Mouse (Mus musculus) activated CD4-positive, CD25-positive, alpha-beta regulatory T cell, adult 4 months (primary cell): ENCODE measurements around the gene Mat2a. TPM values are rescaled to one million over a fixed set of nuclear protein-coding genes. Genes with fewer than 3 reads are reported as not detected.
A peak's percentile ranks its signal among the peaks of the same experiment; 100 is the strongest.
"Not testable (repeated sequence)": the region's sequence is repeated elsewhere in the genome, so short reads cannot be mapped to it uniquely, and the experiment has no call there.

ENCODE experiments used
- ATAC-seq: one replicate; pipeline ENCODE4 v1.8.0; 2017
- polyA plus RNA-seq, 2 experiments: library from polyadenylated mRNA; unstranded; fragments of 100-300 nt; shearing (Covaris generic); gene quantifications; one replicate each; pipeline ENCODE4 v1.2.1; 2017

Mat2a gene
- polyA plus RNA-seq, result 100 to 1,000 TPM; 194 to 225 TPM

DNA sequence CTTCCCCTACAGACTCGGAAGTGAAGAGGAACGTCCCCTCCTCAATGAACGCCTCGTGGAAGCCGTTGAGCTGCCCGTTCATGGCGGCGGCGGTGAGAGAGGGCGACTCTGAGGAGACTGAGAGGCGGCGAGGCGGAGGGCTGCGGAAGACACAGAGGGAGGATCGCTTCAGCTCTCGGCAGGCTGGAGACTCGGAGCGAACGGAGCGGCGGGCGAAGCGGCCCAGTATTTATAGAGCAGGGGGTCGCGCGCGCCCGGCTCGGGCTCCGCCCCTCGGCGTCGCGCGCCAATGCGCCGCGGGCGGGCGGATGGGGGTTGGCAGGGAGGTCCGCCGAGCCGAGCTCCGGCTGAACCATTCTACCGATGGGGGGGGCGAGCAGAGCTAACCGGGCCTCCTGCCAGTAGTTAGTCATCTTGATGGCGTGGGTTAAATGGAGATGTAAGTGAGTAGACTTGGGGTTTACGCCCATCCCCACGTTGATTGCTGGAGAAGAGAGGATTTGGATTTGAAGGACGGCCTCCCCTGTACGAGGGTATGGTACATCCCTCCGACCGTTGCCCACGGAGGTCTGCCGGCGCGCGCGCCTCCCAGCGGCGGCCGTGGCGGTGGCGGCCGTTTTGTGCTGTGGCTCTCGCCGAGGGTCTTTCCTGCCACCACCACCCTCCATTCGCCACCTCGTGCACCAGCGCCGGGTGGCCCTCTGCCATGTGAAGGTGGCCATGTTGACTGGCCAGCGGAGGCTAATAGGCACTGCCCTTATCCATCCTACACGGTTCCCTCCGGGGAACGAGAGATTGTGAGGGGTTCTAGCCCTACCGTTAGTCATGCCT lies at the start of gene Mat2a:
Mat2a (minus strand) TSS at position 204 of the 831 bp plus-strand sequence.
- peak; percentile 71 for ATAC-seq

DNA sequence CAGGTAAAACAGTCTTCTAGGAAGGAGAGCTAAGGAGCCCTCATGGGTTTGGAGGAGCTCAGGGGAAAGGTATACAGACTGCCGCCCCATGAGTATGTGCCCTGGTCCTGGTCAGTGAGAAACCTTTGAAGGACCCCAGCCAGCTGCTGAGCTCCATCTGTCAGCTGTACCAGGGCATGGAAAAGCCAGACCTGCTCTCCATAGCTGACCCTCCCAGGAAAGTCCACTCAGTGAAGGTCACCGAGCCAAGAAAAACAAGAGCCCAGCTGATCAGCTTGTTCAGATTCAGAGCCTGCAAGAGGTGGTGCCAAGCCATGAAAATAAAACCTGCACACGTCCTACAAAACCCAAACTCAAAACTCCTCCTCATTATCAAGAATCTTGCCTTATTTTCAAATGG lies 49.5 kb upstream of the Mat2a start:
- no peak for ATAC-seq

DNA sequence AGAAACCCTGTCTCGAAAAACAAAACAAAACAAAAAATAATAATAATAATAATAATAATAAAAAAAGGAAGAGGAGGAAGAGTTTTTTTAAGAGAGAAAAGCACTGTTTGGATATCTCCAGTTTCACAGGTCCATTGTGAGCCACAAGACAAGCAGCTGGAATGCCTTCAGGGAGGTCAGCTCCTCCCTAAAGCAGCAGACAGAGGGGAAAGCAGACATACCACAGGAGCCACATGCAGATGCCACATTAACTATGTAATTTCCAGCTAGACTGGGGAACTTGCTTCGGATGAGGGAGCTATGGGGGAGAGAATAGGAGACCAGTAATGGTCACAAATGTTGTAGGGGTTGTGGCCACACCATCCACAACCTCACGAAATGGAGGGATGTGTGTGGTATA lies 47.9 kb upstream of the Mat2a start:
- no peak for ATAC-seq

DNA sequence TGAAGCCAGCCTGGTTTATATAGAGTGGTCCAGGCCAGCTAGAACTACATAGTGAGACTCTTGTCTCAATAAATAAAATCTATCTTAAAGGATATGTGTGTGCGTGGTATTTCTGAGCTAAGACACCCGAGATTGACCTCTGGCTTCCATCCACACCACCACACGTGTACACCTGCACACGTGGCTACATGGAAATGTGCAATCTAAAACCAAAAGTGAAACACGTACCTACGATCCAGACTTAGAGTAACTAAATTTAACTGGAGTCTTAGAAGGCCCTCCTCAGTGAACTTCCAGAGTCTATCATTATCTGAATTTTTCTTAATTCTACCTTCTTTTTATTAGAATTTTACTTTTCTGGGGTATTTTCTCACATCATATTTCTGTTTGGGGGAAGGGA lies 46.9 kb upstream of the Mat2a start:
- peak; percentile 57 for ATAC-seq

DNA sequence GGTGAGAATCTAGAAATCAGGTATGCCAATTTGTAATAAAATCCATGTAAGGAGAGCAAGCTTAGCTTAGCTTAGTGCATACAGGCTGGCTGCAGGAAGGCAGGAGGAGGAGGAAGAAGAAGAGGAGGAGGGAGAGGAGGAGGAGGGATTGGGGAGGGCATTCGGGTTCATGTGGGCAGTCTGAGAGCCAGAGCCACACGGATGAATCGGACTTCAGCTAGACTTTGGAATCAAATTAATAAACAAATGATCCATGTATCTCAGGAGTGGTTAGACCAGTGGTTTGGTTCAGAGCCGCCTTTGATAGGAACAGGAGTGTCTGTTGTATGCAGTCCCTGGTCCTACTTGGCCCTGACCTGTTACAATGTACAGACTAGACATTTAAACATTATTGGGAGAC lies 45.5 kb upstream of the Mat2a start:
- no peak for ATAC-seq

DNA sequence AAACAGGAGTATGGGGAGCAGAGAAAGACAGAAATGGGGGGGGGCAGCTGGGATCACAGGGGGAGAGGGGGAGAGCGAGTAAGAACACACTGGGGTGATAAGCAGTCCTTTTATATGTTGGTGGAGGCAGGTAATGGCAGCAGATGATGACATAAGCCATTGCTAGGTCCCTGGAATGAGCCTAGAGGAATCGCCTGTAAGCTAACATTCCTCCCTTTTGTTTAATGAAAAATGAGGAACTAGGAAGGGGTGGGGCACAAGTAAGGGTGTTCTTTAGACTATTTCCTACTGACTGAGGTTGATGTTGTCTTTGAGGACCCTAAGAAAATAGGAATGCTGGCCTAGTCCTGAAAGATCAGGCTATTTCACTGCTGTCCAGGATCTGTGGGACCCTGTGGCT lies 42.8 kb upstream of the Mat2a start:
- ATAC-seq, result no peak

DNA sequence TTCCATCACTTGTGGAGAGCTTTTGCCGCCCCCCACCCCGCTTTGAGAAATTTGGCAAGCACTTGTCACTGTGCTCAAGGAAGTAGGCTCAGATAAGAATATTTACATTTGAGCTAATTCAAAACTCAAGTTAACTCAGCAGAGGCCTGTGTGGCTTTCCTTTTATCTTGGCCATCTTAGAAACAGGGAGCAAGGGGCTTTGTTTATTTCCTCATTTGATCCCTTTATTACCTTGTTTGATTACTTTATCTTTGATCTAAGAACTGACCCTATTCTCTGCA lies 41.0 kb upstream of the Mat2a start:
- no peak for ATAC-seq

DNA sequence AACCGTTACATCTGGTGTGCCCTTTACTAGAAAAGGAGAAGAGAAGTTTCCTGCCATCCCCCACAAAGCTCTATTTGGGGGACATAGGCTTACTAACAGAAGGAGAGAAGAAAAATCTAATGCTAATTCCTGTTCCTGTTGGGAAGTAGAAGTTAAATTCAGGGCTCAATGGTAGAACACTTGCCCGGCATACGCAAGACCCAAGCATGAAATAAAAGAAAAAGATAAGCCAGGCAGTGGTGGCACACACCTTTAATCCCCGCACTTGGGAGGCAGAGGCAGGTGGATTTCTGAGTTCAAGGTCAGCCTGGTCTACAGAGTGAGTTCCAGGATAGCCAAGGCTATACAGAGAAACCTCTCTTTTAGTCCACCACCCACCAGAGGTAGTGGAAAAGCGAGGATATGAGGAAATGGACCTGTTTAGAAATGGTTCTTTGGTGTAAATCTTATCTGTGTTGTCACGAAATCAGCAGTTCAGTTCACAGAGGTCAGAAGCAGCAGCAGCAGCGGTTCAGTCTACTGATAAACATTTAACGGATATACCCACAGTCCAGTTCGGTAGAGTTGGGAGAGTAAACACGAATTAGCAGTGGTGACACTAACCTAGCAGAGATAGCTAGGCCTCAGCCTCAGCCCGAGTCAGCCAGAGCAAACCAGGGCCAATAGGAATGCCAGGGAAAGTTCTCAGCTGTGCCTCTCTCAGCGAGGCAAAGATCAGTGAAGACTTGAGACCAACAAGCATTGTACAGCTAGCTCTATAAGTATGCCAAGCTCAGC lies 40.5 kb upstream of the Mat2a start:
- ATAC-seq, result no peak

DNA sequence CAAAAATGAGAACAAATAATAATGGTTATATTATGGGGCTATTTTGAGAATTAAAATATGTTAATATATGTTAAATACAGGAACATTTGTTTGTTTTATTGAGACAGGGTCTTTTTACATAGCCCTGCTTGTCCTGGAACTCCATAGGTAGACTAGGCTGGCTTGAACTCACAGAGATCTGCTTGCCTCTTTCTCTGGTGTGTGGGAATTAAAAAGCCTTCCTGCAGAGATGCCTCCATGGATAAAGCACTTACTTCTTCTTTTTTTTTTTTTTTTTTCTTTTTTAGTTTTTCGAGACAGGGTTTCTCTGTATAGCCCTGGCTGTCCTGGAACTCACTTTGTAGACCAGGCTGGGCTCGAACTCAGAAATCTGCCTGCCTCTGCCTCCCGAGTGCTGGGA lies 39.3 kb upstream of the Mat2a start:
- ATAC-seq, result not testable (repeated sequence)

DNA sequence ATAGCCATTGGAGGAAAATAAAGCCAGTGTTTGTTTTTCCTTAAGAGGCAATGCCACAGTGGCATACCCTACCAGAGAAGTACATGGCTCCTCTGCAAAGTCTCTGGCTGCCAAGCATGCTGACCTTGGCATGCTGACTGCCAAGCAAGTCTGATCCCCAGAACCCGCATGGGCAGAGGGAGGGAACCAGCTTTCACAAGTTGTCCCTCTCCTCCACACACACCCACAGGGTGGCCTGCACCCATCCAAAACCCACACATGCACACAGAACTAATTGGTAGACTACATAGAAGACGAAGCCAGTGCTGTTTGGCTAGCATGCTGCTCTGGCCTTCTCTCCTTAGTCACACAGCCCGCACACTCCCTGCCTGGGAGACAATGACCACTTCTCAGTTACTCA lies 38.3 kb upstream of the Mat2a start:
- ATAC-seq, result no peak

DNA sequence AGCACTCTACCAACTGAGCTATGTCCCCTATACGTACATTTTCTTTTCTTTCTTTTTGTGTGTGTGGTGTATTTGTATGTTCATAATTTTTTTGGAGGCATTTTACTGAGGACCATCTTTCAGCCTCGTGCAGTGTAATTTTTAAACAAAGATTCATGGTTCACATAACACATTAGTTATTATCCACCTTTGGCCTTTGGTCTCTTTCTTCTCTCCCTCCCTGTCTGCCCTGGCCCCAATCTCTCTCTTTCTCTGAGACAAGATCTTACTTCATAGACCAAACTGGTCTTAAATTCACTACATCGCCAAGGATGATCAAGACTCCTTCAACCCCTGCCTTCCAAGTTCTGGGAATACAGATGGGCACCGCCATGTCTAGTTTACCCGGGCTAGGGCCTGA lies 37.5 kb upstream of the Mat2a start:
- ATAC-seq, result no peak

DNA sequence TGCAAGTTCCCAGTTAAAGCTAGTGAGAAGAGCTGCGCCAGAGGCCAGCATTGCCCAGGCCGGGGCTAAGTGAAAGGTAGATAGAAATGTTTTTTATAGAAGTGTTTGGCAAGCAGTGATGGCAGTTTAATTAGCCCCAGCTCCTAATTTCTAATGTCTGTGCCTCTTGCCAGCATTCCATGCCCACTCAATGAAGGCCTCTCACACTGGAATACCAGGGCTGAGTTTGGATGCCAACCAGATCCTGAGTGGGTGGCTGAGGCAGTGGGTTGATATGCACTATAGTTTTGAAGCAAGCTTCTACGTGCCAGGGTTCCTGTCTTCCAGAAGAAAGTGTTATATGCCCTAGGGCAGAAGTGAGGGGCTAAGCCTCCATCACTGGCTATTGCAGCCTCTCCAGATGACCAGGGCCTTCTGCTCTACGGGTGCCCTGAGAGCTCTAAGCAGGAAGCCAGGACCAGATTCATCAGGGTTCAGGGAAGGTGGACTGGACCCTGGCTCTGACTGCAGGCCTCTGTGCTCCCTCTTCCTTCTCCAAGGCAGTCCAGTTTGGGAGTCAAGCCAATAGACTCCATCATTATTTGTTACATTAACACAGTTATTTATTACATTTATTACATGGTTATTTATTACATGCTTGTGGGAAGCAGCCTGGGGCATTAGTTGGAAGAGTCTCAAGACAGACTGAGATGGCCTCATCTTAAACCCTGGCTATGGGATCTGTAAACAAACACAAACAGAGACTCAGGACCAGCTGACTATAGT lies 36.0 kb upstream of the Mat2a start:
- no peak for ATAC-seq

DNA sequence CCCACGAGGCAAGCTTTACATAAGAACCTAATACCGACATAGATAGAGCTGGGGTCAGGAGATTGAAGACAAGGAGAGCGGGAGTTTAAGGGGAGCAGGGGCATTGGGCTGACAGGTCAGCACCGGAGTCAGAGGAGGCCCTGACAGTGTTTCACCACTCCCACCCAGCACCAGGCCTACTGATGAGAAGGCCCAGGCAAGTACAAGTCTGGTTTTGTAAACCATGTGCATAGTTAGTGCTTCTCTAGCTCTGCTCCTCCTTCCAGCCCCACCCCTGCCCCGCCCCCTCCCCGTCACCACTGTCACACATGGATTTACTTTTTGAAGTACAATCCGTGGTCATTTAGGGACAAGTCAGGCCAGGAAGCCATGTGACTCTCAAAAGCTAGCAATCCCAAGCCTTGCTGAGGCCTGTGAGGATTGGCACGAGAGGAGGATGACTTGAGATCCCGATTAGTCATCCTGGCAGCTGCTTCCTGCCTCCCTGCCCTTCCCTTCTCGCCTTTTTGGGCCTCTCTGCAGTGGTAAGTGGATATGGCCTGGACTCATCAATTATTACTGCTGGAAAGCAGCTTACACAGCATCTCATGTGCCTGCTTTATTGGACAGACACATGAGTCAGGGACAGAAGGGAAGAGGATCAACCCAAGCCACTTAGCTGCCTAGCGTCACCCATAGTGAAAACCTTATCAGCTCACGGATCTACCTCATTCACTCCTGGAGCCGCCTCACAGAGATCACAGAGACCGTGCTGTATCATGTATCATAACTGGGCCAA lies 34.1 kb upstream of the Mat2a start:
- no peak for ATAC-seq

DNA sequence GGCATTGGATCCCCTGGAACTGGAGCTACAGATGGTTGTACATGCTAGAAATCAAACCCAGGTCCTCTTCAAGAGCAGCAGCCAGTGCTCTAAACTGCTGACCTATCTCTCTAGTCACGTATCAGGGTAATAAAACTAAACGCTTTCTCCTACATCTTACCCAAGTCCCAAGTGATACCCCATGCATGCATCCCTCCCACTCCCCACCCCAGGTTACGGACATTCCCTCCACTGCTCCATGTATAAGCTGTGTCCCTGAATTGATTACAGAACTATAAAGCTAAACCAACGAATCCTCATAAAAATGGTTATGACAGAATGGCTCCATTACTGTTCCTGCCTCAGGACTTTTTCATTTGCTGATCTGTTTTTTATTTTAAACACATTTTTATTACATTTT lies 26.8 kb upstream of the Mat2a start:
- ATAC-seq, result no peak

DNA sequence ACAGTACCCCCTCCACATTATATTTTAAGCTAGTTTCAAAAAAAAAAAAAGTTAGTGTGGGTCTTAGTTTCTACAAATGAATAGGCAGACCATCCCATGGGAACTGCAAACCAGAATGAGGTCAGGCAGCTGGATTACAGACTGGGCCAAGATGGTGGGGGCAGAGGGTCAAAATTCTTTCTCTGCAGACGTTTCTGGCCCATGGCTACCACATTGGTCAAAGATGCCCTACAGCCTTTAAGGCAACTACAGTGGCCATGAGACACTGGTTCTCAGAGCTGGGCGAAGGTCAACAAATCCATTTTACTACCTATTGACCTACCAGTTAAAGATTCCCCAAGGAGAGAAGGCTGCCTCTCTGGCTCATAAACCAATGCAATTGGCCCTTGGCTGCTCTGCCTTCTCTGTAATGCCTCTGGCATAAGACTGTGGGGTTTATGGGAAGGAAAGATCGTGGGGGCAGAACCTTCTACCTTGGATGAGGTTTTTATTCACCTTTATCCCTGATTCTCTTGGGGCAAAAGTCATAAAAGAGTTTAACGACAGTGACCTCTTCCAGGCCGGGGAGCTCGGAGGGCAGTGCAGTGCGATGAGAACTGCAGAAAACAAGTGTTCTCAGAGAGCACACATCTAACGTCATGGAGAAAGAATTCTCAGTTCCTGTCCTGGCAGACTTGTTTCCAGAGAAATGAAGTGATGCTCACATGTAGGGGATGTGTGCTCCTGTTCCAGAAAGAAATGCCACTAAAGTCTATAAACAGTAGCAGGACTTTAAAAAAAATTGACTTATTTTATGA lies 26.2 kb upstream of the Mat2a start:
- no peak for ATAC-seq

DNA sequence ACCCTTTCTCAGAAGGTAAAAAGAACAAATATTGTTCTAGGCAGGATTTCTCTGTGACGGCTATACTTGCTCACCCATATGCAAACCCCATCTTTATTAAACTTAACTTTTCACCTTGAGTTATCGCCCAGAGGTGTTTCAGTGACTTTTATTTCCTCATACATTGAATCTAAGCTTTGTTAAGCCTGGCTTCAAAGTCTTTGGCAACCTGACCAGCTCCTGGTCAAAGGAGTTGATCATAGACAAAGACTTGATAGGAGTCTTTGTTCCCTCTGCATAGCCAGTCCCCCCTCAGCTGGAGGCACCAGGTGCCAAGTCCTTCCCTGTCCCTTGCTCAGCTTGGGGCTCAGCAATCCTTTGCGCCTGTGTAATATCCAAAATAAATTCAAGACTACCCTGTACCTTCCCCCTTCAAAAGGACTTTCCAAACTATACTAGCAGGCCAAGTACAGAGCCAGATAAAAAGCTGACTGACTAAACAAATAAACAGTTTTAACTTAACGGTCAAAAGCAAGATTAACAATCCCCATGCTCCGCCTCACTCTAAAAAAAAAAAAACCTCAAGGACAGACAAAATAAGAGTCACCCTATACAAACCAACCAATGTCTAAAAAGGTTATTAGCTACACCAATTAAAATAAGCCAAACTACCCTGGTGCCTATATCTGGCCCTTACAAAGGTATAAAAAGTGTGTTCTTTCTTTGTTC lies 23.3 kb upstream of the Mat2a start:
- ATAC-seq, result not testable (repeated sequence)

DNA sequence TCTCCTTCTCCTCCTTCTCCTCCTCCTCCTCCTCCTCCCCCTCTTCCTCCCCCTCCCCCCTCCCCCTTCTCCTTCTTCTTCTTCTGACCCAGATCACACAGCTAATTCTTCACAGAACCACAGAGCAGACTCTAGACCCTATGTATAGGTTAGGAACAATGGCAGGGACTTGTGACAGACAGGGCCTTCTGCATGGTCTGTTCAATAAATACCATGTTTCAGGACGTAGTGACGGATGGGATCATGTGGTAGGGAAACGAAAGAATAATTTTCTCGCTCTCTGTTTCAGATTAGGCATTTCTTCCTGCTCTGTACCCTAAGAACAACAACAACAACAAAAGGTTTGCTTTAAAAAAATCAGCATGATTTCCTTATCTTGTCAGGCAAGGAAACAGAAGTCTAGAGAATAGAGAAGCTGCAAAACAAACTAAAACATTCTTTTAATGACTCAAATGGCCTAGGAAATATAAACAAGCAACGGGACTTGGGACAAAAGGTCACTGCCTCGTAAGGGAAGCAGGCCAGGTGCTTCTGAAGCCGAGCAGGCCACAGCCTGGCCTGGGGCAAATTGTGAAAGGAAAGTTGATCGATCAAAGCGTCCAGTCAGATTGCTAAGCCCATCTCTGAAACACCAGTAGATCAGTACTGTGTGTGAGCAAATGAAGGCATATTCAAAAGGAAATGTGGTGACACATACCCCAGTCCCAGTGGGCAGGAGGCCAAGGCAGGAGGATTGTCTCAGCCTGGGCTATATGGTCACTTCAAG lies 20.9 kb upstream of the Mat2a start:
- ATAC-seq, result no peak

DNA sequence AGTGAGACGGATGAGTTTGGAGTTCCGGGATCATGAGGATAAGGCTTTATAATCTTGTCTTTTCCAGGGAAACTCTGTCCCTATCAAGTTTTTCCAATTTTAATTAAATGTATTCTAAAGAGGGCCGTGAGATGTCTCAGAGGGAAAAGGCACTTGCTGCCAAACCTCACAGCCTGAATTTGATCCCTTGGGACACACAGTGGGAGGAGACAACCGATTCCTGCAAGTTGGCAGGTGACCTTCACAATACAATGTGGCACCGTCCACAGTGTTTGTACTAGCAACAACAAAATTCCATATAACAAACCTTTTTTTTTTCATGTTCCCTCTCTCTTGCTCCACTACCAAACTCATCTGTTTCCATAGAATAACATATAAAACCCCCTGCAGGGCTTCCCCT lies 19.6 kb upstream of the Mat2a start:
- ATAC-seq, result no peak

DNA sequence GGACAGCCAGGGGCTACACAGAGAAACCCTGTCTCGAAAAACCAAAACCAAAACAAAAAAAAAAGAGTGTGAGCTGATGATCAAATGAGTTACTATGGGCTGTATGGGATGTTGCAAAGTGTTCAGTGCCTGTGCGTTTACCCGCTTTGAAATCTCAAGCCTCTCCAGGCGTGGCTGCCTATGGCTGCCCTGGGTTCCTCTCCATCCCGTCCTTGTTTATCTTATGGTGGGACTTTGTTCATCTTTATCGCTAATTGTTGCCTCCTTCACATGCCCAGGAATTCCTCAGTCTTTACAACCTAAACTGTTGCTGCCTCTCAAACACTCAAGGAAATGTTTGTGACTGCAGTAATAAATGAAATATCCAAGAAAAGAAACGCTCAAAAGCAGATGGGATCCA lies 19.1 kb upstream of the Mat2a start:
- no peak for ATAC-seq

DNA sequence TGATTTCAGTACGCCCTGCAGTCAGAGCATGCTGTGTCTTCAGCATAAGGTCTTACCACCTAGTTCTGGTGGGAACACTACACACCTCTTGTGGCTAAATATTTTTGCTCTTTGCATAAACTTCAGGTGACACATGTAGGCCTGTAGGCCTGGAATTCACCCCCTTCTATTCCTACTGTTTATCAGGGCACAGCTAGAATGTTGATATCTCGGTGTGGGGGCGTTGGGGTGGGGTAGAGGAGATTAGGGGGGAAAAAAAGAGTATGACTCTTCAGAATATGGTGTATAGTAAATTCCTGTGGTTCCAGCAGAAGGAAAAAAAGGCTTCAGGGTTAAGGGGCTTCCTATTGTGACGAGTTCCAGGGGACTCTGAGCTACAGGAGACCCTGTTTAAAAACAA lies 17.2 kb upstream of the Mat2a start:
- ATAC-seq, result no peak
